Mouse (Mus musculus) cerebellum, adult 2 months (tissue): ENCODE measurements around the gene Alkal2.

Experiments used
- CTCF ChIP-seq: fragments of 200-500 bp; IDR thresholded peaks from 2 replicates; pipeline ENCODE4 v1.5.1; 2011; ENCODE audit warnings: low read depth, mild to moderate bottlenecking, control low read depth, low read length, moderate library complexity, borderline replicate concordance; ENCODE audit not compliant: insufficient read depth
- POLR2A ChIP-seq: fragments of 200-500 bp; IDR thresholded peaks from 2 replicates; pipeline ENCODE4 v1.6.1; 2011; ENCODE audit warnings: low read length, control low read depth, borderline replicate concordance; ENCODE audit not compliant: insufficient read depth

GRCm38 (mm10) chr12:30856172-30856571 lies 27.9 kb upstream of the Alkal2 start:
- TF ChIP-seq CTCF (no peak), POLR2A (no peak)
